Mouse (Mus musculus): ENCODE measurements at regions not wholly inside any gene's neighbourhood (a gene's known extent, or its start where the extent isn't known, plus 50 kb on each side); places are given as distances from the start of the nearest gene placed in this dataset.

DNA sequence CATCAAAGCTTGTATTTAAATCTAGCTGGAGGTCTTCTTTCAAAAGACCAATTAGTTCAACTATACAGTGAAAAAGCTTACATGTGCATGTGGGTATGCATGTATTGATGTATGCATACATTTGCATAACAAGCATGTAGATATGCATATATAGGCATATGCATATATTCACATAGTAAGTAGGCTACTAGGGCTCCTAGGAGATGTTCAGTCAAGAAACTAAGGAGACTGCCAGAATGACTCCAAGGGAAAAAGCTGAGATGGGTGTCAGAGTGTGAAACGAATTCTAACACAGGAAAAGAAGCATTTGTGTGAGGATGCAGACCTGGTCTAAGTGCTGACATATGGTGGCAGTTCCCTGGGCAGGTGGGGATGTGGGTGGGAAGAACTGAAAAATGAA, 274.2 kb downstream of the Foxa2 start:
- TF ChIP-seq POLR2A (IDR thresholded peaks at IDR 0.05; ENCODE audit: control insufficient read depth, low read depth, low read length), result no peak
- TF ChIP-seq CTCF (IDR thresholded peaks at IDR 0.05; ENCODE audit: control insufficient read depth, insufficient read depth, insufficient replicate concordance, low read depth, low read length), result no peak

Data from testis, adult 2 months (tissue).